Mouse (Mus musculus) liver, adult 2 months (tissue): ENCODE measurements at regions not wholly inside any gene's neighbourhood (a gene's known extent, or its start where the extent isn't known, plus 50 kb on each side); places are given as distances from the start of the nearest gene placed in this dataset.
A peak's percentile ranks its signal among the peaks of the same experiment; 100 is the strongest.

ENCODE experiments used
- CTCF ChIP-seq: fragments of 200-500 bp; IDR thresholded peaks from 2 replicates; pipeline ENCODE4 v1.5.1; 2011; ENCODE audit warnings: low read depth, low read length, control low read depth
- POLR2A ChIP-seq: fragments of 200-500 bp; IDR thresholded peaks from 2 replicates; pipeline ENCODE4 v1.6.1; 2011; ENCODE audit warnings: low read length, control low read depth; ENCODE audit not compliant: insufficient read depth; ENCODE audit errors: extremely low read depth

DNA sequence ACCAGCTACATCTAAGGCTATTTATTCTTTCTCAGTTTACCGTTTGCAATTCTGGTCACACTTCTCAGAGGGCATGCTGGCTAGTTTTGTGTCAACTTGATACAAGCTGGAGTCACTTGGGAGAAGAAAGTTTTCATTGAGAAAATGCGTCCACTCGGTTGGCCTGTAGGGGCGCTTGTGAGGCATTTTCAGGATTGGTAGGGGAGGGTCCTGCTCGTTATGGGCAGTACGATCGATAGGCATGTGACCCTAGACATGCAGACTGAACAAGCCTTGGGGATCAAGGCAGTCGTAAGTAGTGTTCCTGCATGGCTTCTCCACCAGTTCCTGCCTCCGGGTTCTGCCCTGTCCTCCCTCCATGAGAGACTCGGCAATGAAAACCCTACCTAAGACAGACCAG lies 127.2 kb downstream of the Map3k7 start:
- TF ChIP-seq CTCF: 0 out of 2 replicates have a peak, but pooled peaks have one; percentile 6
- TF ChIP-seq POLR2A: no peak
